Mouse (Mus musculus) lung, adult 2 months (tissue): Measurements from ENCODE around the gene Defb13. TPM values are rescaled to one million over a fixed set of nuclear protein-coding genes. Genes with fewer than 3 reads are reported as not detected.
"Not testable (repeated sequence)": the region's sequence is repeated elsewhere in the genome, so short reads cannot be mapped to it uniquely, and the experiment has no call there.

ENCODE experiments used
- DNase-seq: peaks from one replicate; pipeline ENCODE4 v3.0.0; 2022
- H3K4me1 ChIP-seq: fragments of 200-500 bp; 2 replicates; pipeline ENCODE4 v1.6.1; 2011; ENCODE audit warnings: low read length; ENCODE audit not compliant: control insufficient read depth, insufficient read depth
- H3K4me3 ChIP-seq: fragments of 200-500 bp; replicated peaks from 2 replicates; pipeline ENCODE3; 2011; ENCODE audit warnings: low read depth, mild to moderate bottlenecking, control low read depth, low read length; ENCODE audit errors: extremely low read depth
- CTCF ChIP-seq: fragments of 200-500 bp; IDR thresholded peaks from 2 replicates; pipeline ENCODE4 v1.5.1; 2011; ENCODE audit warnings: mild to moderate bottlenecking, low read length, control low read depth; ENCODE audit not compliant: insufficient read depth
- POLR2A ChIP-seq: fragments of 200-500 bp; IDR thresholded peaks from 2 replicates; pipeline ENCODE4 v1.6.1; 2011; ENCODE audit warnings: low read depth, mild to moderate bottlenecking, control low read depth, low read length, borderline replicate concordance; ENCODE audit errors: extremely low read depth
- WGBS: fragments of 180-500 bp; shearing (Covaris S2); methylation state at CpG from one replicate; pipeline ENCODE4 v1.1.7; 2018; 5-methylcytosine and 5-hydroxymethylcytosine counted together
- polyA plus RNA-seq: library from polyadenylated mRNA; depleted of rRNA; stranded (reverse); fragments of >200 nt; gene quantifications from 2 replicates; pipeline ENCODE4 v1.2.3, GENCODE M21; 2012; rRNA removed

Defb13 gene
- polyA plus RNA-seq, result not detected in 2 replicates

- TF ChIP-seq CTCF (no peak), POLR2A (no peak)
- WGBS, result 81% methylated on average over 6 of the region's 6 CpGs
- H3K4me3 ChIP-seq, result no peak within 1 kb of the TSS
- DNase-seq, result no peak
- H3K4me1 ChIP-seq, result no peaks in the 10 kb centered on the region
Measured at GRCm38 (mm10) chr8:21946462-21946861, at the start of gene Defb13. Gene Defb13, plus strand, starts transcription at chr8:21946762.

DNA sequence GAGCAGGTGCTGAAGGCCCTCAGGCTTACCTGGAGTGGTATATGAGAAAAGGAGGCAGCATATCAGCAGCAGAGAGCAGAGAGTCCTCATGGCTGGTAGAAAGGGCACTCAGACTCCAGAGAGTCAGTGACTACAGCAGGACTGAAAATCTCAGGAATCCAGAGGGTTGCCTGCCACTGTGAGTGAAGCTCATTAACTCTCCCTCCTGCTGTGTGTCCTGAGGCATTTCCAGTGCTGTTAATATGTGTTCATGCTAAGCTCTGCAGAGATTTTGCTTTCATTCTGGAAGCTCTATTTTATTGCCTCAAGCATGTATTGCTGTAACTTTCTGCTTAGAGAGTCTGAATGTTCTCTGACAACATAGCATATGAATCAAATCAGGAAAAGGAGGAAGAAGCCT is 40.3 kb upstream of the Defb13 start, which contains the start of gene Defb11:
TSS of gene Defb11 (minus strand) at position 123 of the 400 bp plus-strand sequence.
- not testable (repeated sequence) for H3K4me1 ChIP-seq, DNase-seq

GRCm38 (mm10) chr8:21911931-21912330 is 34.6 kb upstream of the Defb13 start:
- Histone ChIP-seq H3K4me3 (no peak overlapping the region), H3K4me1 (no peaks in the 10 kb centered on the region)
- no peak for DNase-seq
- TF ChIP-seq POLR2A (no peak), CTCF (no peak)
- WGBS, result 14% methylated on average over 1 of the region's 1 CpGs

More for the DNA sequence above, 40.3 kb upstream of the Defb13 start, which contains the start of gene Defb11:
- H3K4me3 ChIP-seq, result not testable (repeated sequence)

DNA sequence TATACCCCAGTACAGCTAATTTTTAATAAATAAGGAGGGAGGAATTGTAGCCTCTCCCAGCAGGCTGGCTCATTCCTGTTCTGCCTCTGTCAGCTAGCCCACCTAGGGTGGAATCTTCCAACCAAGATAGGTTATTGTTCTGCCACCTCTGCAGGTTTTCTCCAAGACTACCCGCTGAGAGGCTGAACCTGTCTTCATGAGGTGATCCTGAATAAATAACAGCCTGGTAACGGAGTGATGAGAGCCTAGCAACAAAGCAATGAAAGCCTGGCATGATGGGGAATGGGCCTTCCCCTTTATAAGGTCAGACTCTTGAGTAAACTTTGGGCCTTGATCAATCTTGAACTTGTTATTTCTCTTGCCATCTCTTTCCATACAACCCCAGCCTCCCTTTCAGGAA is 34.0 kb upstream of the Defb13 start:
- no peaks in the 10 kb centered on the region for H3K4me1 ChIP-seq
- H3K4me3 ChIP-seq, result no peak overlapping the region
- DNase-seq, result no peak
- TF ChIP-seq CTCF, result no peak
- TF ChIP-seq POLR2A, result no peak
- WGBS, result 13% methylated on average over 2 of the region's 2 CpGs

GRCm38 (mm10) chr8:21915625-21916024 is 30.9 kb upstream of the Defb13 start:
- no peak for DNase-seq
- TF ChIP-seq CTCF (no peak), POLR2A (no peak)
- Histone ChIP-seq H3K4me3 (no peak overlapping the region), H3K4me1 (no peaks in the 10 kb centered on the region)
- 78% methylated on average over 3 of the region's 3 CpGs for whole genome bisulfite sequencing

DNA sequence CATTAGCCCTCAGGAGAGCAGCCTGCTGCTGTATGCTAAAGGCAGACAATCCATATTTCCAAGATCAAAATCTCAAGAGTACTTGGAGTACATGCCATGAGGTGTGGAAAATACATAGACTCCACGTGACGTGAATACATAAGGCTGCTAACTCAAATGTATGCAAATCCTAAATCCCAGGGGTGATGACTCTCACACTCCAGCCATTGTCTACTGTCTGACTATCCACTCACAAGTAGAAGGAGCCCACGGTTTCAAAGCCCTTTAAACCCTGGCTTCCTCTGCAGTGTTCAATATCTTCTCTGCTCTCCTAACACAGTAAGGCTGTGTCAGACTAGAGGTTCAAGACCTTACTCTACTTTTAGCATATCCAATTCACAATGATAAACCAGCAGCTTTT is 15.8 kb upstream of the Defb13 start:
- DNase-seq, H3K4me1 ChIP-seq: not testable (repeated sequence)
- 81% methylated on average over 3 of the region's 3 CpGs for WGBS

GRCm38 (mm10) chr8:21932610-21933009 is 14.0 kb upstream of the Defb13 start, which contains the start of gene Defb15:
Gene Defb15, minus strand, starts transcription at chr8:21932710.
- Histone ChIP-seq H3K4me1 (no peaks in the 10 kb centered on the region), H3K4me3 (no peak within 1 kb of the TSS)
- WGBS, result 91% methylated on average over 6 of the region's 6 CpGs
- DNase-seq, result no peak
- TF ChIP-seq CTCF, result no peak
- no peak for TF ChIP-seq POLR2A

More for the DNA sequence above, 15.8 kb upstream of the Defb13 start:
- H3K4me3 ChIP-seq, result not testable (repeated sequence)

DNA sequence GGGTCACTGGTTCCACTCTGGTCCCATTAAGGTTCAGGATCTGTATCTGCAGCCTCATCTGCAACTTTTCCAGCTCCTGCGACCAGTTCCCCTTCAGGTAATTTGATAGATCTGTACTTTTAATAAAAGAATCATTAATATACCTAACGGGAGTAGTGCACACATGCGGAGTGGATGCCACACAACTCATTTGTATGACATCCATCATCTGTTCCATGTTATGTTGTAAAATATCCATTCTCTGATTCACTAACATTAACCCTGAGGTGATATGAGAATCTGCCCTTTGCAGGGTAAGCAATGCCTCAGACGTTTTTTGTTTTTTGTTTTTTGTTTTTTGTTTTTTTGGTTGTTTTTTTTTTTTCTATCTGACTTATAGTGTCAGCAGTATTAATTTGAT is 8.5 kb upstream of the Defb13 start, which contains the start of gene Defb35:
TSS of gene Defb35 (plus strand) at position 301 of the 400 bp plus-strand sequence.
- WGBS, result 78% methylated on average over 4 of the region's 4 CpGs
- not testable (repeated sequence) for H3K4me3 ChIP-seq, H3K4me1 ChIP-seq, DNase-seq

DNA sequence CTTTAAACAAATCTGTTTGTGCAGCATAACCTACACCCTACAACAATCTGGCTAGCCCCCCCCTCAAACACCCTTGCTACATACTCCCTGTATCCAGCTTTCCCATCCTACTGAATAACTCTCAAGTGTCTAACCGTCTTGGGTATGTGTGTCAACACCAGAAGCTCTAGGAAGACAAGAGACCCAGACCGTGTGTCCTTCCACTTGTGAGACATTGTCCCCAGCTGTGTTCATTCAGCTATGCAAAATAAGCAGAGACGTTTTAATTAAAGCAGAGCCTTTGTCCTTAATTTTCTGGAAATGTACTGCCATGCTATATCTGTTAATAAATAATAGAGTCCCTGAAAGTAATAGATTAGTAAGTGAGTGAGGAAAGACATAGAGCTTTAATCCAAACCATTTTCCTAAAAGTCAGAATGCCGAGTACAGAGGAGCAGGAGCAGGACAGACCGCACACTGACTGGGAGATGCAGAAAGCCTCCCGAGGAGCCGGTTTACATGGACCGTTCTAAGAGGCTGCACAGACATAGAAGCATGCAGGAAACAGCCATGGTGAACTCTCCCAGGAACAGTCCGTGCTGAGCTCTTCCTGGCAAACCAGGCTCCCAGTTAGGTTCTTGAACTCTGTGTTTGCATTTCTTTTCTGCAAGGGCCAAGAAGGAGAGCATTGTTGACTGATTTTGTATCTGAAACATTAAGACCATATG is 902 bp downstream of the Defb13 start:
- Histone ChIP-seq H3K4me3 (no peak overlapping the region), H3K4me1 (no peaks in the 10 kb centered on the region)
- 59% methylated on average over 9 of the region's 9 CpGs for WGBS
- no peak for DNase-seq
- no peak for TF ChIP-seq CTCF
- TF ChIP-seq POLR2A, result no peak

- TF ChIP-seq CTCF (peak; percentile 21; the same call in 1 of the 2 replicates), POLR2A (no peak)
- DNase-seq, result peak; percentile 6
- Histone ChIP-seq H3K4me3 (no peak overlapping the region), H3K4me1 (no peaks in the 10 kb centered on the region)
- WGBS, result 6% methylated on average over 9 of the region's 9 CpGs
Measured at GRCm38 (mm10) chr8:21955321-21955720, 8.8 kb downstream of the Defb13 start.
